Mouse (Mus musculus): Measurements from ENCODE around the gene Igtp.

GRCm38 (mm10) chr11:58216823-58217222 lies 17.5 kb downstream of the Igtp start:
- TF ChIP-seq POLR2A (IDR thresholded peaks at IDR 0.05; ENCODE audit: low read depth, low read length): no peak
- no peak for TF ChIP-seq CTCF (conservative IDR thresholded peaks at IDR 0.05 in 1 of 2, IDR thresholded peaks at IDR 0.05 in 1 of 2; ENCODE audit: low read depth in 2 of 2, low read length in 2 of 2)
- no peak for TF ChIP-seq NRF1 (IDR thresholded peaks at IDR 0.05; ENCODE audit: low read depth, low read length)
- TF ChIP-seq ZNF384 (IDR thresholded peaks at IDR 0.05; ENCODE audit: low read depth, low read length): no peak
- no peak for TF ChIP-seq EP300 (IDR thresholded peaks at IDR 0.05; ENCODE audit: low read length)

All from CH12.LX (cell line).